Mouse (Mus musculus) Patski (cell line): Measurements from ENCODE around the gene Adam15. TPM values are rescaled to one million over a fixed set of nuclear protein-coding genes. Genes with fewer than 3 reads are reported as not detected.

Experiments used
- ATAC-seq: fragments of 100-300 bp; one replicate; pipeline ENCODE4 v1.8.0; 2021
- CTCF ChIA-PET: fragments of 350-600 bp; sonication (Branson Sonifier 250); formaldehyde crosslinking; loops from one replicate; lab custom pipeline; 2022; ENCODE audit warnings: inconsistent platforms; lab: Charles Lee
- POLR2A ChIA-PET: fragments of 350-600 bp; sonication (Branson Sonifier 250); formaldehyde crosslinking; loops from one replicate; lab custom pipeline; 2022; ENCODE audit warnings: antibody characterized with exemption, inconsistent platforms; lab: Charles Lee
- DNase-seq: peaks from one replicate; pipeline ENCODE4 v3.0.0-alpha.2; 2011; ENCODE audit warnings: low read depth, low spot score
- H3K27me3 ChIP-seq: fragments of 371-371 bp; one replicate; pipeline ENCODE4 v1.5.1; 2021
- CTCF ChIP-seq: fragments of 100-300 bp; IDR thresholded peaks from one replicate; pipeline ENCODE4 v1.5.1; 2021
- in situ Hi-C: fragments of 300-500 bp; cut with MboI; formaldehyde crosslinking; loops from 3 replicates; pipeline ENCODE4 v1.11.1; 2018; ENCODE audit warnings: low pct_unique_long_range_greater_than_20kb, mixed read lengths
- polyA plus RNA-seq: library from polyadenylated mRNA; unstranded; gene quantifications from one replicate; pipeline ENCODE4 v1.2.3, GENCODE M21; 2021

Adam15 gene
- polyA plus RNA-seq, 1 experiment from 2014 or later, result 226 TPM

GRCm38 (mm10) chr3:89300514-89300913, 49.3 kb downstream of the Adam15 start:
- CTCF ChIA-PET, result interaction anchor here (0.6 to 7.5 kb wide), 10 partner anchors 8 to 107 kb away, joined by 3 to 66 read pairs (median 6); partner anchors contain the start of genes Krtcap2 and Trim46

DNA sequence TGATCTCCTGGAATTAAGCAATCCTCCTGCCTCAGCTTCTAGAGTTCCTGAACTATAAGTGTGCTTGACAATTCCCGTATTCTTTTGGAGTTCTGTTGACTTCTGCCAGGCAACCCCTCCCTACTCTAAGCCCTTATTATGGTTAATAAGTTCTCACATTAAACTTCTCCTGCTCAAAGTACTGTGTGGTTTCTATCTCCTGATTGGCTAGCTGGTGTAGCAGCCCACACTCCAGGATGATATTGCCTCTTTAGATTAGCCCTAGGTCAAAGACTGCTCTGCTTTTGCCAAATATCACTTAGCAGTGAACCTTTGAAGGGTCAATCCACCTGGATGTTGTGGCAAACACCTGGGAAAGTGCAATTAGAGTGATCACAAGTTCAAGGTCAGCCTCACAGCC, 49.7 kb downstream of the Adam15 start:
- no peak for TF ChIP-seq CTCF
- H3K27me3 ChIP-seq, result no peaks in the 10 kb centered on the region
- CTCF ChIA-PET, result interaction anchor here (0.7 to 7.5 kb wide), 11 partner anchors 8 to 56 kb away, joined by 3 to 66 read pairs (median 6); partner anchors contain the start of gene Krtcap2
- ATAC-seq (no peak), DNase-seq (no peak)
- POLR2A ChIA-PET, result interaction anchor here (1.1 to 1.5 kb wide), 3 partner anchors 12 to 55 kb away, joined by 3 to 5 read pairs (median 5); partner anchors contain the start of genes Krtcap2, Slc50a1 and Trim46
- in situ Hi-C loops, result no loop called here

More at GRCm38 (mm10) chr3:89300514-89300913, 49.3 kb downstream of the Adam15 start:
- DNase-seq, result no peak
- no peak for ATAC-seq
- H3K27me3 ChIP-seq, result no peaks in the 10 kb centered on the region
- POLR2A ChIA-PET, result interaction anchor here (1.1 kb wide), 1 partner anchor 13 kb away, joined by 3 read pairs; no protein-coding TSS in a partner anchor
- no peak for TF ChIP-seq CTCF
- in situ Hi-C loops, result no loop called here

DNA sequence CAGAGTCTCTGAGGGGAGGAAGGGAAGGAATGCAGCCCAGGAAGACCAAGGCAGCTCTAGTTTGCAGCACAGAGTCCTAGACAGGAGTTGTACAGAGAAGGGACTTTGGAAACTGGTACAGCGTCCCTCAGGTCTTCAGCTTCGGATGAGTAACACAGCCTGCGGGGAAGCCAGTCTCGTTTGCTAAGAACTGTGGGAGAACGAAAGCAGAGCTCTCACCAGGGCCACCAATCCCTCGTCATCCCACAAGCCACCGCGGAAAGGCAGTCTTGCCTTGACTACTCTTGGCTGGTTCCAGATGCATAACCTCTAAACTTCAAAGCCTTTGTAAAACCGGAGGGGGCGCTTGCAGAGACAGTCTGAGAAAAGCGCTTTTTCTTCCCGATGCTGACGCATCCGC, 50.3 kb downstream of the Adam15 start:
- DNase-seq (no peak), ATAC-seq (no peak)
- in situ Hi-C loops, result no loop called here
- ChIA-PET POLR2A (interaction anchor here (1.1 to 1.5 kb wide), 3 partner anchors 12 to 54 kb away, joined by 3 to 5 read pairs (median 5); partner anchors contain the start of genes Krtcap2, Slc50a1 and Trim46), CTCF (interaction anchor here (0.7 to 7.5 kb wide), 11 partner anchors 9 to 56 kb away, joined by 3 to 66 read pairs (median 6); partner anchors contain the start of gene Krtcap2)
- no peaks in the 10 kb centered on the region for H3K27me3 ChIP-seq
- TF ChIP-seq CTCF, result no peak

GRCm38 (mm10) chr3:89298908-89299307, 50.9 kb downstream of the Adam15 start:
- DNase-seq (no peak), ATAC-seq (no peak)
- no peak for TF ChIP-seq CTCF
- POLR2A ChIA-PET, result interaction anchor here (1.1 to 1.5 kb wide), 2 partner anchors 28 to 53 kb away, joined by 5 read pairs; partner anchors contain the start of genes Krtcap2, Slc50a1 and Trim46
- CTCF ChIA-PET, result interaction anchor here (0.9 to 7.5 kb wide), 10 partner anchors 10 to 56 kb away, joined by 3 to 66 read pairs (median 6); partner anchors contain the start of gene Krtcap2
- no peaks in the 10 kb centered on the region for H3K27me3 ChIP-seq
- in situ Hi-C loops, result no loop called here

DNA sequence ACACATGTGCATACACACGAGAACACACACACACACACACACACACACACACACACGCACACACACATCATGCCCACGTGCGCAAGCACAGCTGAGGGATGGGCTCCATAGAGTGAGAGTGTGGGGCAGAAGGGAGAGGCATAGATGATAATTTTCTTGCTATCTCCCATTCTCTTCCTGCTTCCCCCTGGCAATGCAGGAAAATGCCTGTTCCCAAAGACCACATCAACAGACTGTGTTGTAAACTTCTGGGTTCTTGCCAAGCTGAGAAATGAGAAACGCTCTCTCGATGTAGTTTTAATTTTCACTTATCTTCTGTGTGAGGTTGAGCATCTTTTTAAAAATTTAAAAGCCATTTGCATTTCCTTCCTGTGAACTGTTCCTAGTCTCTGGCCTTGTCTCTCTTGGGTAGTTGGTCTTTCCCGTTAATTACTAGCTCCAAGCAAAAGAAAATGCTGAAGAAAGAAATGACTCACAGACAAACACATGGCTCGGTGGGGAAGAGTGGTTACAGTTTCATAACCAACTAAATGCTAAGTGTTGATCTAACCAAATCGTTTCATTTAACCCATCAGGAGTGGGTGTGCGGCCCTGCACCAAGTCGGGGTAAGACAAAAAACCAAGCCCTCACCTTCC, 52.9 kb downstream of the Adam15 start:
- in situ Hi-C loops, result no loop called here
- H3K27me3 ChIP-seq, result no peaks in the 10 kb centered on the region
- ChIA-PET CTCF (interaction anchor here (1.4 to 7.5 kb wide), 7 partner anchors 9 to 51 kb away, joined by 3 to 66 read pairs (median 7); partner anchors contain the start of genes Krtcap2 and Trim46), POLR2A (interaction anchor here (0.8 to 1.4 kb wide), 2 partner anchors 8 to 25 kb away, joined by 4 to 5 read pairs; no protein-coding TSS in a partner anchor)
- ATAC-seq (peak; percentile 17), DNase-seq (no peak)
- TF ChIP-seq CTCF, result no peak

DNA sequence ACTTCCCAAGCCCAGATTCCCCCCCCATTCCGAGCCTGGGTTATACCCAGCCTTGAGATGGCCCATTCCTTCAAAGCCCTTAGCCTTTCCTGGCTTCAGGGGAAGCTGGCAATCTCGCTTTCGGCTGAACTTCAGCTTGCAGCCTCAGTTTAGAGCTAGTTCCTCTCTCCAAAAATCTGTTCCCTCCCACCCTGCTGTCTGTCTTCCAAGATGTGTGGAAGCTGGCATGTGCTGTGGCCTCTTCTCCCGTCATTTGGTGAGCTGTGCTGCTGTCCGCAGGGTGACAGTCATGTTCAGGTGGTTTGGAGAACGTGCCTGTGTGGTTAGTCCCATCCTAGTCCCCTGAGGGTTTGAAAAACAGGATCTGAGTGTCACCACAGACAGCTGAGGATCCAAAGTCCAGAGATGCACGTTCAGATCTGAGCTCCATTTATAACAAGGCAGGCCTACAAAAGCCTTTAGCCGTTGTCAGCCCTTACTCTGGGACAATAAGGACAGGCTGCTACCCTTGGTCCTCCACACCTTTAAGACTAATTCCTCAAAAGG, 54.0 kb downstream of the Adam15 start:
- ChIA-PET CTCF (interaction anchor here (1.1 to 7.5 kb wide), 4 partner anchors 9 to 45 kb away, joined by 3 to 66 read pairs (median 9); no protein-coding TSS in a partner anchor), POLR2A (interaction anchor here (0.8 to 1.2 kb wide), 3 partner anchors 7 to 26 kb away, joined by 3 to 5 read pairs (median 4); no protein-coding TSS in a partner anchor)
- no peak for TF ChIP-seq CTCF
- no peak for ATAC-seq
- in situ Hi-C loops, result no loop called here
- no peaks in the 10 kb centered on the region for H3K27me3 ChIP-seq
- DNase-seq, result no peak

- in situ Hi-C loops, result no loop called here
- ChIA-PET CTCF (interaction anchor here (1.0 to 2.3 kb wide), 3 partner anchors 11 to 14 kb away, joined by 4 to 20 read pairs (median 5); partner anchors contain the start of gene Efna1), POLR2A (no interaction called here)
- no peaks in the 10 kb centered on the region for H3K27me3 ChIP-seq
- no peak for TF ChIP-seq CTCF
- ATAC-seq (no peak), DNase-seq (no peak)
Measured at GRCm38 (mm10) chr3:89294195-89294594, 55.6 kb downstream of the Adam15 start.

DNA sequence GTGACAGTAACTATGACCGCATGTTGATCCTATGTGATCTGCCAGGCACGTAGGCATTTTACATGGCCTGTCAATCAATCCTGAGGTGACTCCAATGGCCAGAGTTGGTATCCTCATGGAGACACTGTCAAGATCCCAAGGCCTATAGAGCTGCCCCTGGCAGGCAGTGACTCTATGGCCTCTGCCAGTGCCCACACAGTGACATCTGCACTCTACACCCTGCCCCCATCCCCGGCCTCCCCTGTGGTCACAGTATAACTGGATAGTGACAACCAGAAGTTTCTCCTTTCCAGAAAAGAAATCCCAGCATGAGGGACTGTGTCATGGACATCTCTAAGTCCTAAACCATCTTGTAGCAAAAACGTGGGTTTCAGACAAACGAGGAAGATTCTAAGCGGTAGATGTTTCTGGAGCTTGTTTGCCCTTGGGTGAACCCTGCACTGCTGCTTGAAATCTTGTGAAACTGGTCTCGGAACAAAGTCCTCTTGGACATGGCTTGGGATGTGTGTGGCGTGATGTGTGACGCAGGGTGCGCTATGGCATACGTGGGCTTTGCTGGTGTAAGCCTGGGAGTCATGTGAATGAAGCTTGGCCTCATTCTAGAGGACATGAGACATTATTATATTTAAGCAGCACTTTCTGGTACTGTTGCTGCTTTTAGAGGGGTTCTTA, 56.4 kb downstream of the Adam15 start:
- in situ Hi-C loops, result no loop called here
- no peak for DNase-seq
- POLR2A ChIA-PET, result interaction anchor here (1.7 kb wide), 1 partner anchor 10 kb away, joined by 5 read pairs; no protein-coding TSS in a partner anchor
- no peaks in the 10 kb centered on the region for H3K27me3 ChIP-seq
- ATAC-seq, result no peak
- CTCF ChIA-PET, result interaction anchor here (1.0 to 2.3 kb wide), 3 partner anchors 11 to 15 kb away, joined by 4 to 20 read pairs (median 5); partner anchors contain the start of gene Efna1
- no peak for TF ChIP-seq CTCF

DNA sequence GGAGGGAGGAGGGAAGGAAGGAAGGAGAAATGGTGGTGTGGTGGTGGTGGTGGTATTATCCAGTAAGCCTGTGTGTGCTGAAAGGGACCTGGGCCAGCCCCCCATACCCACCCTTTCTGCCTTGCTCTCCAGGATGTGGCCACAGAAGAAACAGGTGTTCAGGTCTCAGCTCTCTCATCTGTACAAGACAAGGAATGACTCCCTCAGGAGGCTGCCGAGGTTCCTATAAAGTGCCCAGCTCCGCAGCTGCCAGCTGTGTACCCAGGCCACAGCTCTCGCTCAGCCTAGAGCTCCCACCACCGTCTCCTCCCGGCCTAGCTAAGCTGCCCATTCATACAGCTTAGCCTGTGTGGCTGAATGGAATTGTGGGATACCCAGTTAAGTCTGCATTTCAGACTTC, 57.5 kb downstream of the Adam15 start:
- in situ Hi-C loops, result no loop called here
- no peaks in the 10 kb centered on the region for H3K27me3 ChIP-seq
- DNase-seq (no peak), ATAC-seq (no peak)
- POLR2A ChIA-PET, result interaction anchor here (1.7 kb wide), 1 partner anchor 11 kb away, joined by 5 read pairs; no protein-coding TSS in a partner anchor
- no peak for TF ChIP-seq CTCF
- CTCF ChIA-PET, result interaction anchor here (2.3 kb wide), 1 partner anchor 10 kb away, joined by 20 read pairs; the partner anchor contains the start of gene Efna1
